Mouse (Mus musculus): Measurements from ENCODE around the gene Ccl9.
"Not testable (repeated sequence)": the region's sequence is repeated elsewhere in the genome, so short reads cannot be mapped to it uniquely, and the experiment has no call there.

The Ccl9 gene

DNA sequence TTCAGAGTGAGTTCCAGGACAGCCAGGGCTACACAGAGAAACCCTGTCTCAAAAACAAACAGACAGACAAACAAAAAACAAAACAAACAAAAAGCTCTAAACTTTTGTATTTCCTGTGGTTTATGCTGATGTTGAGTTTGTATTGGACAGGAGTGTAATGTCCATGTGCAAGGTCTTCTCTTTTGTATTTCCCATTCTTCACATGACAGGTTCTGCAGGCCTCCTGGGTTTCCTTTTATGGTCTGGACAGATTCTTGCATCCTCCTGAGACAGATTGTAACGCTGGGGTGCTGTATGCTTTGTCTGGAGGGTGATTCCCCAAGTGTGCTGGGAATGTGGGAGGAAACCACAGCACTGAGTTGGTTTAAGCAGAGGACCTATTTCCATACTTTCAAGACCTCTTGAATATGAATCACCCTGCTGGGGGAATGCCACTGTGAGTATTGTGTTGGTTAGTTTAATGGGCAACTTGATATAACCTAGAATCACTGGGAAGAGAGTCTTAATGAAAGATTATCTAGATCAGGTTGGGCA is 2.3 kb upstream of the Ccl9 start:
- no peak for DNase-seq (ENCODE audit: low read depth, low spot score)

DNA sequence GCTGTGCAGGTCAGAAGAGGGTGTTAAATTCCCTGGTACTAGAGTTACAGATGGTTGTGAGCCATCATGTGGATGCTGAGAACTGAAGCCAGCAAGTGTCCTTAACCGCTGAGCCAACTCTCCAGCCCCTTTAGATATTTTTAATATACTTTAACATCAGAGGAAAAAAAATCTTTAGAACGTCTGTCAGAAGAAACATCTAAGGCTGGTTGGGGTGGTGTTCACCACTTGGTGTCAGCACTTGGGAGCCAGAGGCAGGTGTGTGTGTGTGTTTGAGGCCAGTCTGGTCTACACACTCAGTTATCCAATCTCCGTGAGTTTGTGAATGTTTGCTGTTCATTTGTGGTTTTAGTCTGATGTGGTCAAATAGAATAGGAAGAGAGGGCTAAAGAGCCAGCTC is 563 bp upstream of the Ccl9 start:
- no peak for DNase-seq (ENCODE audit: low read depth, low spot score)

- DNase-seq (ENCODE audit: low read depth, low spot score) = no peak
Measured at GRCm38 (mm10) chr11:83576927-83577555, 1.4 kb downstream of the Ccl9 start.

GRCm38 (mm10) chr11:83572834-83573233 is 5.6 kb downstream of the Ccl9 start:
- no peak for DNase-seq (ENCODE audit: low read depth, low spot score)

DNA sequence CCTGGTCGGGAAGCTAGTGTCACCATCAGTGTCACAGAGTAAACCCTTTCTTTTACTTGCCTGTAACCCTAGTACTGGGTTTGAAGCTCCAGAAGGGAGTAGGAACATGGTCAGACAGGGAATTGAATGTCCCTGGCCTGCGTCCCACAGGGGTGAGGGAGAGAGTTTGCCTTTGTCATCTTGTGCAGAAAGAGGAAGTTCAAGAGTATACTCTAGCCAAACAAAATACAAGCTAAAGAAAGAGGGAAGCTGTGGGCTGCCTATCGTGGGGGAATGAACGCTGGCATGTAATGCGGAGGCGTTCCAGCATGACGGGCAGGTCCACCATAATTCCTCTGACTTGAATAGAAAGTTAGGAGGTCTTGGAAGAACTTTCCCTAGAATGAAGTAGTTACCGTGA is 6.2 kb downstream of the Ccl9 start:
- no peak for DNase-seq (ENCODE audit: low read depth, low spot score)

- no peak for DNase-seq (ENCODE audit: low read depth, low spot score)
Measured at GRCm38 (mm10) chr11:83570189-83570588, 8.2 kb downstream of the Ccl9 start.

DNA sequence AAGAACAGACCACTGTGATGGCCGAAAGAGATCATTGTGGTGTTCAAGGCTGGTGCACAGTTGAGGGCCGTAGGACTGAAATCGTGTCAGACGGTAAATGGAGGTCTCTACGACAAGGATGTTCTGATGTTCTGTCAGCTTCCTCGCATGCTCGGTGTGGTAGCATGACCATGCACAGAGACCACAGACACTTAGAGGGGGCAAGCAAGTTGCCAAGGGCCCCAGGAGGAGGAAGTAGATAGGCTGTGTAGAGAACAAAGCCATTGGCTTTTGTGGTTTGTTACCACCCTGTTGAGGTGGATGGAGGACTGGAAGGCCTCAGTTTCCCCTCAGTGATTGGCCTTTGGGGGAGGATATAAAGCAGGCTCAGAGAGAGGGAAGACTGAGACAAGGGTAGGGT is 9.2 kb downstream of the Ccl9 start:
- DNase-seq (ENCODE audit: low read depth, low spot score) = no peak

GRCm38 (mm10) chr11:83568786-83569185 is 9.7 kb downstream of the Ccl9 start:
- DNase-seq (ENCODE audit: low read depth, low spot score) = no peak

DNA sequence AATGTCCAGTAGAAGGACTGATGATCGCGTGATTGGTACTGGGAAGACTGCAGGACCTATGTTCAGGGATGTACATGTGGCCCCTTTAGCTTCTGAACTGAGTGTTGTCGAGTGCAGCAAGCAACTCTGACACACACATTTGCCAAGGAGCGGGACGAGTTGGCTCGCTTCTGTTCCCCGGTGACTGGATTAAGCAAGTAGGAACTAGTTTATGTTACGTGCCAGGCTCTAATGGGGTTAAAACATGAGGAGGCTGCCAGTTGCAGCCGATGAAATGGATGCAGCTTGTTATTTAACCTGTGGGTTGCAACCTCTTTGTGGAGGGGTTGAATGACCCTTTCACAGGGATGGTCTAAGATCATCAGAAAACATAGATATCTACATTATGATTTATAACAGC is 10.4 kb downstream of the Ccl9 start:
- DNase-seq (ENCODE audit: low read depth, low spot score) = no peak

DNA sequence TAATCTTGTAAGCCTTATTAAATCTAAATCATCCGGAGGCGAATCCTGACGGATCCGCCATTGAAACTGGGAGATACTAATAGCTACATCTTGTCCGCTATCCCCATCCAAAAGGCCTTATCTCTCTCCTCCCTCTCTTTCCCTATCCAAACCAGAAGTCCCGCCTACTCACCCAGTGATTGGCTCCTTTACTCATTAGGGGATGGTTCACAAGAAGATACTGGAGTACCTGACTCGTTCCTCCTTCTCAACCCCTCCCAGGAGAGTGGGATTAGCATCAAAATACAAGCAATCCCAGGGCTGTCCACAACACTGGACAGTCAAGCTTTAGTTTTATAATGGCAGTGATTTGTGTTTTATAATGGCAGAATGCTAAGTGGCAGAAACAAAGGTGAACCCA is 11.1 kb downstream of the Ccl9 start:
- peak; percentile 19 for DNase-seq (ENCODE audit: low read depth, low spot score)

- DNase-seq (ENCODE audit: low read depth, low spot score) = no peak
Measured at GRCm38 (mm10) chr11:83566617-83567016, 11.8 kb downstream of the Ccl9 start.

DNA sequence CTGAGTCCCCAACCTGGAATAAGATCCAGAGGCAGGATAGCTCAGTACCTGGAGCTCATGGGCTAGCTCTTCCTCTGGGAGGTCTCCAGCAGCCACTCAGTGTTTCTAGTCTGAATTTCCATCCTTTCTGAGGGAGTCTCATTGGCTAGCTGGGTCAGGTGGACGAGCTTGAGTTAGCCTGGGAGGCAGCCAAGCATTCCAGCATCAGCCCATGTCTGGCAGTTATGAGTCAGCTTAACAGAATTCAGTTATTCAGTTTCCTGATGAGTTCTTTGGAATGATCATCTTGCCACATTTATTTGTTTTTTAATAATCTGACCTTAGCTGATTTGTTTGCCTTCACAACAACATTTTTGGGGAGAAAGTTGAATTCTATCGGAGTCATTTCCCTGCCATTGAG is 14.7 kb downstream of the Ccl9 start:
- DNase-seq (ENCODE audit: low read depth, low spot score) = no peak

- DNase-seq (ENCODE audit: low read depth, low spot score) = no peak
Measured at GRCm38 (mm10) chr11:83562311-83562887, 16.0 kb downstream of the Ccl9 start.

GRCm38 (mm10) chr11:83560405-83560804 is 18.0 kb downstream of the Ccl9 start:
- no peak for DNase-seq (ENCODE audit: low read depth, low spot score)

DNA sequence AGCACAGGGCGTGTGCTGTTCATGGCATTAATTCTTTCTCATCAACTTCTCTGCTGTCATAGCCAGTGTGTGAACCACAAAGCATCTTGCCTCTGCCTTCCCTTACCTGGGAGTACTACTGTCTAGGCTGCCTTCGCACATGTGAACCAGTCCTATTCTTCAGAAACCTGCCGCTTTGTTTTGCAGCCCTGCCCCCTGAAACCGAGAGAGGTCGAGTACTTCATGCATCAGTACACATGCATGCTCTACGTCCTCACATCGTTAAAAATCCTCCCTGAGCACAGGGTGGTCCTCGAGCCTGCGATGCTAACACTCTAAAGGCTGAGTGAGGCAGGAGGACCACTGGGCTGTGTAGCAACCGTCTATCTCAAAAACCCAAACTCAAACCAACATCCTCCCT is 21.4 kb downstream of the Ccl9 start:
- no peak for DNase-seq (ENCODE audit: low read depth, low spot score)

- peak; percentile 75 for DNase-seq (ENCODE audit: low read depth, low spot score)
Measured at GRCm38 (mm10) chr11:83556085-83556781, 22.2 kb downstream of the Ccl9 start.

DNA sequence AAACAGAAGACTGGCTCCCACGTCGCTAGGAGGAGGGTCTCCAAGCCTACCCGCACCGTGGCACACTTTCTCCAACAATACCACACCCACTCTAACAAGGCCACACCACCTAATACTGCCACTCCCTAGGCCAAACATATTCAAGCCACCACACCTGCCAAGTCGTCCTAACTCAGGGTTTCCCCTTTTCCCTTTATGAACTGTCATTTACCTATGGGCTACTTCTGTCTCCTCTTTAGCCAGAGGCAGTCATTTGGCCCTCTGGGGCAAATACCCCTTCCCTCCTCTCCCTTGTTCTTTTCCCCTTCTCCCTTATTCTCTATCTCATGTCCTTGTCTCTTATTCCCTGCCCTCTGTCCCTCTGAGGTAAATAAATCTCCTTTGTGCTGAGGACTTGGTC is 26.8 kb downstream of the Ccl9 start:
- no peak for DNase-seq (ENCODE audit: low read depth, low spot score)

- DNase-seq (ENCODE audit: low read depth, low spot score) = not testable (repeated sequence)
Measured at GRCm38 (mm10) chr11:83551037-83551436, 27.4 kb downstream of the Ccl9 start.

DNA sequence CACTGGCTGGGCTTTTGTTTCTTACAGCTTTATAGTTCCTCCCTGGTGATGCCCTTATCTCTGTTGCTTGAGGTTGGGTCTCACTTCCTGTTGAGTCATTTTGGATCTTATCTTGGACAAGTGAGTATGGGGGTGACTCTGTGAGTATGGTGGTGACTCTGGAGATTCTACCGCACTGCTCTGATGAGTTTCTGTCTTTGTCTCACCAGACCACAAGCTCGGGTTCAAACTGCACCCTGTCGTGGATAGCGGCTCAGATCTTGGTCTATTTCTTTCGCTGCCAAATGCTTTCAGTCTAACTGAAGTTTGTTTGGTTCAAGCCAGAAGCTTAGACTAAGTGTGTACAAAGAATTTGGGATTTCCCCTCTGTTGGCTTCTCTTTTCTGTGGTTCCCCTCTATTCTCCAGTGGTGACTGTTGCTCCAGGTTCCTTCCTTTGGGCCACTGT is 28.2 kb downstream of the Ccl9 start:
- DNase-seq (ENCODE audit: low read depth, low spot score) = no peak

- no peak for DNase-seq (ENCODE audit: low read depth, low spot score)
Measured at GRCm38 (mm10) chr11:83544214-83544613, 34.2 kb downstream of the Ccl9 start.

DNA sequence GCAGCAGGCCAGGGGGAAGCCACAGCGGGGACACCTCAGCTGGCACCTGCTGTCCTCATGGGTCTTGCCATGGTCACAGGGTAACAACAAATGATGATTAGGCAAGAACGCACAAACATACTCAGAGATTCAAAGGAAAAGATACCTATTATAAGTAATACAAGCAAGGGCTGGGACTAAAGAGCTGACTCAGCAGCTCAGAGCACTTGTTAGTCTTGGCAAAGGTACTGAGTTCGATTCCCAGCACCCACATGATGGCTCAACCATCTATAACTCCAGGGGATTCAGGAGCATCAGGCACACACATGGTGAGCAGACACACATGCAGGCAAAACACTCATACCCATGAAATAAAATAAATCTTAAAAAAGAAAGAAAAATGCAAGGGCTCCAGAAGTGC is 37.0 kb downstream of the Ccl9 start:
- no peak for DNase-seq (ENCODE audit: low read depth, low spot score)

DNA sequence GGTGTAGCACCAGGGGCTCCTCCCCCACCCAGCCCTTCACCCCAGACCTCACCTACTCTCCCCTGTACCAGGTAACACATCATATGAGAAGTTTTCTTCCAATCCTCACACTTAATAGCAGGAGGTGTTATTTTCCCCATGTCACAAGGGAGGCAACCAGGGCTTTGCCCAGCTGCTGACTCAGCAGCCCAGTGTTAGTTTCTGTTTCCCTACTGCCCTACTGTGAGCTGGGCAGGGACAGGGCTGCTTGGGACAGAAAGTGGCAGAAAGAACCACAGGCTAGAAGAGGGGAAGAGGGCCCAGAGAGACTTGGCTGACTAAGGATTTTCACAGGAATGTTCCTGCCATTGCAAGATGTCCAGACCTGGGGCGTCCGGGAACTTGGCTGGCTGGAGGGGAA is 37.5 kb downstream of the Ccl9 start:
- no peak for DNase-seq (ENCODE audit: low read depth, low spot score)
